Mouse (Mus musculus): Measurements from ENCODE around the gene Hmbs.

The Hmbs gene

DNA sequence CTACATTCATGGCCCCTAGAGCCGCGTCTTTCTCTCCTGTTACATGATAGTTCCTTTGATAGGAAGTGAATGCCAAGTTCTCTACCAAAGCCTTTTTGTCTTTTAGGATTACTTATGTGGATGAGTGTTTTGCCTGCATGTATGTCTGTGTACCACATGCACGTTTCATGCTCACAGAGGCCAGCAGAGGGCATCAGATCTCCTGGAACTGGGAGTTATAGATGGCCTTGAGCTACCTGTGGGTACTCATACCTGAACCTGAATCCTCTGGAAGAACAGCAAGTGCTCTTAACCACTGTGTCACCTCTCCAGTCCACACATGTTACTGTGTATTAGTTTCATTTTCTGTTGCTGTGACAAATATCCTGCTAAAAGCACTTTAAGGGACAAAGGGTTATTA lies 51.5 kb downstream of the Hmbs start:
- DNase-seq (ENCODE audit: low read depth, low spot score): peak; percentile 80

GRCm38 (mm10) chr9:44288959-44289291 lies 55.1 kb downstream of the Hmbs start:
- DNase-seq (ENCODE audit: low read depth, low spot score): no peak

DNA sequence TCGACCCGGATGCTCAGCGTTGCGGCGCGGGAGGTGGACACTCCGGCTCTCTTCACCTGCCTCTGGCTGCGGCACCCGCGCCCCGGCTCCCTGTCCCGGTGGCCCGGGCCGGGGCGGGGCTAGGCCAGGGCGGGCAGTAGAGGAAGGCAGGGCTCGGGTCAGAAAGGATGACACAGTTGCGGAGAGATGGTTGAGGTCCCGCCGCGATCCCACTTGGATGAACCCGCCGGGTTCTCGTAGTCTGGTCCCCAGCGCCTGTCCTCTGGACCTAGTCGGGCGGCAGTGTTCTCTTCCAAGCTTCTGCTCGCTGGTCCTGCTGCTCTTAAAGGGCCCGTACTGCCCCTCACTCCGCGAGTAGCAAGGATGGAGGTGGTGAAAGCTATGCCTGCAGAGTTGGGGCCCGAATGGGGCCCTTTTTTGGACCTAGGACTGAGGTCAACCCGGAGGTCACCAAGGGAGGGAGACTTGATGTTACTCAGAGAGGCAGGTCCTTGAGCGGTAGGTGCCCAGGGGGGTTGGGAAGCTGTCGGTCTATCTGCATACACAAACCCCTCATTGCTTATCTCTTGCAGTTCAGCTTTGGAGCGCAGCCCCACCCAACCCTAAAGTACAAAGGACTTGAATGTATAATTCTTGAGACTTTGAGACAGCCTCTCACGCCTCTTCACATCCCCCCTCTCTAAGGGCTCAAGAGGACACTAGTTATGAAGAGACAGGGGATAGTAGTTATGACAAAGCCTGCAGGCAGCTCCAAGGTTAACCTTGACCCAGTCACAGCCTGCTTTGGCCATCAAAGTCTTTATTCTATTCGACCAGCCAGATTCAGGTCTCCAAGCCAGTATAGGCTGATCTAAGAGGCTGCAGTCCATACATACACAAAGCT lies 55.7 kb downstream of the Hmbs start, which contains the start of gene Abcg4:
Gene Abcg4 (minus strand): TSS at position 540 of the 883 bp plus-strand sequence.
- peak; percentile 41 for DNase-seq (ENCODE audit: low read depth, low spot score)

DNA sequence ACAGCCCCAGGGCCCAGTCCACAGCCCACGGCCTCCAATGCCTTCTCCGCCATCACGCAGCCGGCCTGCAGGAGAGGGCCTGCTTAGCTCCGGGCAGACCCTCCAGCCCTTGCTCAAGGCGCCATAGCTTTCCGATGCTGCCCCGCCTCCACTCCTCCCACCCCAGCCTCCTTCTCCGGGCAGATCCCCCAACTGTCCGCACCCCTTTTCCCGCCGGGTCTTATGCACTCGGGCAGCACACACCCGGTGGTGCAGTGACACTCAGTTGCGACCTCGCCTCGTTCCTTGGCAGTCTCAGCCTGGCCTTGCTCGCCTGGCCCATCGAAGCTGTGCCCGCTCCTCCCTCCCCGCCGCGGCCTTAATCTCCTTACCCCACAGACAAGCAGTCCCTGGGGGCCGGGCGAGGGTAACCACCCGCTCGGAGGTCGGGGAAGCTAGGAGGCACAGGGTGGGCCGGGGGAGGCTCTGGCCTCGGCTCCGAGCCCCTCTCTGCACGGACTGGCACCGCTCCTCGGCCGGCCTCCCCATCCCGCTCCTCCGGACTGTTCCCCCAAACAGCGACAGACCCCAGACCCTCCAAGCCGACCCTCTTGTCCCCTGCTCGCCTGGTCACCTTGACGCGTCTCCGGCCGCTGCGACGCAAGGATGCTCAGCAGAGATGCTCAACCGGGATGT lies 56.5 kb downstream of the Hmbs start:
- peak; percentile 34 for DNase-seq (ENCODE audit: low read depth, low spot score)

DNA sequence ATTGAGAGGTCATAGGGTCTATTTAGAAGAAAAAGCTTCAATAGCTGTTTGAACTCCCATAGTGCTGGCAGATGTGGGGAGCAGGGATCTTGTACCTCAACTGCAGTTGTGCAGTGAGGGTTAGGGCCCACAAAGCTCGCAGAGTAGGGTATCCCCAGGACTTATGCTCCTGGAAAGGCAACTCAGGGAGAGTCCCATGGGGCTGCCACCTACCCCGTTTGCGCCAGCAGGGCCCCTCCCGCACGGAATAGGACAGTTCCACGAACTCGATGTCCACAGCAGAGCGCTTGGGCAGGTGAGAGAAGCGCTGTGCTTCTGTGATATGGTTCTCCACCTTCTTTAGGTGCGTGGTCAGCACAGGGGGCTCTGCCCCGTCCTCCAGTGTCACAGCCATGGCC lies 57.0 kb downstream of the Hmbs start:
- no peak for DNase-seq (ENCODE audit: low read depth, low spot score)
